Mouse (Mus musculus) urinary bladder, adult 18-20 months (tissue): ENCODE measurements around the gene Eva1b.

Experiments
- DNase-seq, 2 experiments: peaks; one replicate each; pipeline ENCODE4 v3.0.0; 2022; ENCODE audit warnings: low spot score in 2 of 2, mixed read lengths in 2 of 2

Eva1b gene

DNA sequence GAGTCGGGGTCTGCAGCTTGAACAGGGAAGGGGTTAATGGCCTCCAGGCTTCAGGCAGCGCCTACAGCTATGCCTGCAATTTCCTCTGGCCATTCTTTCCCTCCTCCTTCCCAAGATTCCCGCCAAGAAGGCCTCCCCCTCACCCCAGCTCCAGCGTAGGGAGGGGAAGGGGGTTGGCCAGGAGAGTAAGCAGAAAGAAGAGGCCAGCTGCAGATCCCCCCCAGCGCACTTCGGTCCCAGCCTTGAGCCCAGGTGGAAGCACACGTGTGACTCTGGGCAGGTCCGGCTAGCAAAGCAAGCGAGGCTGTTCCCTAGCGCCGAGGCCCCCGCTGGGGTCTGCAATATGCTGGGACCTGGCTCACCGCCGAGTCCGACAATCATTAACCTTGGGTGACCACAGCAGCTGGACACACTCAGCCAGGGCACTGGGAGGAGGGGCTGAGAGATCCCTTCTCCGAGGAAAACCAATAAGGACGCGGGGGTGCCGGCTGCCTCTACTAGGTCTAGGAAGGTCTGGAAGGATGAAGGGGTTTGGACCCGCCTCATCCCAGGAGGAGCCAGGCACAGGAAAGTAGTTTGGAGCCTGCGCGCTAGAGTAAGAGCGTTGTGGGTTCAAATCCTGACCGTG, at the start of gene Eva1b:
TSS of gene Eva1b (plus strand) at position 212 of the 628 bp plus-strand sequence.
- peak in 1 of 2 experiments; percentile 48 for DNase-seq

DNA sequence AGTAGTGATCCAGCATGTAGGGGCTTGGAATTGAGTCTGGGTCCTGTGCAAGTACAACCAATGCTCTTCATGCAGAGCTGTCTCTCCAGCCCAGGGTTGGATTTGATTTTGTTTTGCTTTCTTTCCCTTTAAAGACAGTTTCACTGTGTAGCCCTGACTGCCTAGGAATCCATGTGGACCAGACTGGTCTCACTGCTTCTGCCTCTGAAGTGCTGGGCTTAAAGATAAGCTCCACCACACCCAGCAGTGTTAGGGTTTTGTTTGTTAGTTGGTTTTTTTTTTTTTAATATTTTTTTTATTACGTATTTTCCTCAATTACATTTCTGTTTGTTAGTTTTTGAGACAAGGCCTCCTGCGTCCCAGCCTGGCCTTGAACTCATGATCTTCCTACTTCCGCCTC, 48.2 kb upstream of the Eva1b start:
- DNase-seq: no peak

DNA sequence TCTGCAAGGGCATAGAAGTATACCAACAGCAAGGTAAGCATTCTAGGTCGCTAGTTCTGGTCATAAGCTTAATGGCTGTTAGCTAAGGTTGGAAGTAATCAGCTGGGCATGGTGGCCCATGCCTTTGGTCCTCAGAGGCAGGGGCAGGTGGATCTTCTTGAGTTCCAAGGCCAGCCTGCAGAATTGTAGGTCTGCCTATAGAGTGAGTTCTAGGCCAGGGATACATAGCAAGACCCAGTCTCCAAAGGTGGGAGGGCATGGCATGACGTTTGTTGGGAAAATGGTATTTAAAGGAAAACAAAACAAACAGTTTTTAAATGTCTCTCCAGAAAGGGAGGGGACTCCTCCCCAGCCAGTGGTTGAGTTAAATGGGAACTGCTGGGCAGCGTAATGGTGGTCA, 46.8 kb upstream of the Eva1b start:
- DNase-seq: no peak

DNA sequence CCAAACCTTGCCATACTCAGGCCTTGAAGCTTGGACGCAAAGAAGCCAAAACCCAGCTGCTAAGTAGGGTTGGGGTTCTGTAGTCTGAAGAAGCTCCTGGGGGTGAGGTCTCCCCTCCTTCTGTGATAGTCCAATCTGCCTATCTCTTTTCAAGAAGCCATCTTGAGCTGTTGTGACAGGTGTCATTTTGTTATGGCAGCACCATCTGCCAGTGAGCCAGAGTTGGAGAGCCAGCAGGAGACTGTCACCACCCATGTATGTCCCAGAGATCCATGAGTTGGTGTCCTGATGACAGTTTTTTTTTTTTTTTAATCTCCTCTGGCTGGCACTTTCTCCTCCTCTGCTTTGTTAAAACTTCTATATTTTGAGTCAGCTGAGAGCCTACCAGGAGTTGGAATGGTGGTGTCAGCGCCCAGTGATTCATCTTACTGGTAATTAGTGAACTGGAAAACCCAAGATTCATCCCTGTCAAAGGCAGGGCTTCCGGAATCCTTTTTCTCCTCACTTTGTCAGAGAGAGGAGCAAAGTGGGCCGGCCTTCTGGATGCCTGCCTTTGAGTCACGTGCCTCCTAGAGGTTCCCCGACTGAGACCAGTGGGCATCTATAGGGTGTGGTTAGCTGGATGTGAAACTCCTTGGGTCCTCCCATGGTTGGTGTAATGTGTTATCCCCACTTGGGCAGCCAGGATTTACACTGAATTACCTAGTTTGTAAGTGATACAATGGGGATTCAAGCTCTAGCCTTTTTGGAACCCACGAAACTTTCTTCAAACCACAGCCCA, 45.3 kb upstream of the Eva1b start:
- no peak for DNase-seq

DNA sequence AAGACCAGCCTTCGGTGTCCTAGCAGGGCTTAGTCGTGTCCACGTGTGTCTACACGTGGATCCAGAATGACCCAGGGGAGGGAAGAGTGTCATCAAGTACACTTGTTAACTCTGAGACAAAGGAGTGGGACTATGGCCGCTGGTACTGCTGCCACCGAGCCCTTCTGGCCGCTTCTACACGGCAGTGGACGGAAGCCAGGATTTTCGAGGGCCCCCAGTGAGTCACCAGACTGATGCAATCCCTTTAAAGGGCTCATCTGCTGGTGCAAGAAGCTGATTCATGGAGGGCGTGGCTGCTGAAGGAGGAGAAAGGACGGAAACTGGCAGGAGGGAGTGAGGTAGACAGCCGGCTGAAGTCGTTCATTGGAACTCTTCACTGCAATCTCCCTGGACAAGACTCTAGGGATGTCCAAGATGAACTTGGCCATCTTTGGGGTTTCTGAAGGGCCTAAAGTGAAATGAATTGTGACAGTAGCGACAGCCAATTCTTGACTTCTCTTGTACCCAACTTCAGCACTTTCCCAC, 44.4 kb upstream of the Eva1b start:
- DNase-seq: peak; percentile 79 to 94

DNA sequence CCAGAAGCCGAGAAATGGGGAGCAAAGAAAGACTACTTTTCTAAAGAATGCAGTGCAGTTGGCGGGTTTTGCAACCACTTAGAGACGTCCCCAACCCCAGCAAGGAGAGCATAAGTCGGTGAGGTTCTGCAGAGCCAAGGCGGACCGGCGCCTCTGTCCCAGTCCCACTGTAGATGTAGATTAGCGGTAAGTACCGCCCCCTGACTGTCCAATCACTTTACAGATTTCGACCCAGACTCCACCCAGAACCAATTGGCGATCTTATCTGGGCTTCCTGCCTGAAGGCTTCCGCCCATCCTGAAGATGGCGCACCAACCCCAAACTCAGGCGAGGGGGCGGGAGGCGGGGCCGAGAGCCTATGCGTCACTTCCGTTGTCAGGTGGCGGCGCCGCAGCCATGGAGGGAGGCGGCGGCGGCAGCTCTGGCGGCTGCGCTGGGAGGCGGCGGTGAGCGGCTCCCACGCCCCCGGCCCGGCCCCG, 43.9 kb upstream of the Eva1b start, which contains the start of gene Stk40:
TSS of gene Stk40 (plus strand) at position 368 of the 479 bp plus-strand sequence.
- peak; percentile 90 to 95 for DNase-seq

DNA sequence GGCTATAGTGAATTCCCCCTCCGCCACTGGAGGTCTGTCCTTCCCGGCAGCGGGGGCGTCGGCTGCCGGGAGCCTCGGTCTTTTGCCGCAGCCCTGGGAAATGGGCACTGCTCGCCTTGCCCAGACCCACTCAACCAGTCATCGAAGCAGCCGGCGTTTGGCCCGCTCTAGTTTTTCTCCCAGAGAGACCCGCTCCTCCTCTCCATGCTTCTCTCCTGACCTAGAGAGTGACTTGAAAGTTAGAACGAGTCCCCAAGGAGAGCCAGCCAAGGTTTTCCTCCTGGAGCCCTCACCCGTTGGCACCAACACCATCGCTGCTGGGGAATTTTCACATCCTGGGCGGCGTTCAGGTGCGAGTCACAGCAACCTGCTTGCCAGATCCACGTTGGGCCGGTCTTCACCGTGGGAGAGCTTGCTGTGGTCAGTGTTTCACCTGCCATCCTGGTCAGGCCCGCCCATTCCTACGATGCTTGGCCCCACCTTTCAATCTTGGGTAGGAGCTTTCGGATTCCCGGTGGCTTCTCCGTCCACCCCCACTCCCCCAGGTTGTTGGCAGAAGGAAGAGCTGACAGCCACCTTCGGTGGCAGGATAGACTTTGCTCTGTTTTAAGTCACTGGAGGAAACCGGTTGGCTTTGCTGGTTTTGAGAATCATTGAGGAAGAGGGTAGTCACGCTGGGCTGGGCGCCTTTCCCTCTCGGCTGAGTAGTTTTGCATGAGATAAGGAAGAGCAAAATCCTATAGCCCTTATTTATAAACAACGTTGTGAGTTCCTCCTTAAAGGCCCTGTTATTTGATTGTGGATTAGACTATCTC, 43.1 kb upstream of the Eva1b start:
- DNase-seq: peak in 1 of 2 experiments; percentile 43

DNA sequence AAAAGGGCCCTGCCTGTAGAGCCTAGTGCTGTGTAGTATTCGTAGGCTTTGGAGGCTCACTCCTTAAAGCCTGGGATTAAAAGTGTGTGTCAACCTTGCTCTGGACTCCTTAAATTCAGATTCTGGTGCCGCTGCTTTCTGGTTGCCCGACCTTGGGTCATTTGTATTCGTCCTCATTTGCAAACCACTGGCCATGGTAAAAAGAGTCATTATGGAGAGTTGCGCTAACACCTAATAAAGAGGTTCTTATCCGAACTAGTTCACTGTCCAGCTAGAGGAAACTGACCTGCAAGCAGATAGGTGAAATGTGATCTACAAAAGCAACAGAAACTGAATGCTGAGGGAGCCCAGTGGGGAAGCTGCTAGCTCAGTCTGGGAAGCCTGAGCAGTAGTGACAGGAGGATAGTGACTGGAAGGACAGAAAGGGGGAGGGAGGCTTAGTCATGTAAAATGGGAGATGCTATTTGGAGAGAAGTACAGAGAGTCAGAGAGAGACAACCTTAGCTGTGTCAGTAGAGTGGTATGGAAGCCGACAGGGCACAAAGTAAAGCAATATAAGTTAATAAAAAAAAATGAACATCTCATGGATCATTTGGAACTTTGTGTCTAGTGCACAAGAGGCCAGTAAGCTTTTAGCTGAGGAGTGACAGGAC, 42.3 kb upstream of the Eva1b start:
- no peak for DNase-seq

DNA sequence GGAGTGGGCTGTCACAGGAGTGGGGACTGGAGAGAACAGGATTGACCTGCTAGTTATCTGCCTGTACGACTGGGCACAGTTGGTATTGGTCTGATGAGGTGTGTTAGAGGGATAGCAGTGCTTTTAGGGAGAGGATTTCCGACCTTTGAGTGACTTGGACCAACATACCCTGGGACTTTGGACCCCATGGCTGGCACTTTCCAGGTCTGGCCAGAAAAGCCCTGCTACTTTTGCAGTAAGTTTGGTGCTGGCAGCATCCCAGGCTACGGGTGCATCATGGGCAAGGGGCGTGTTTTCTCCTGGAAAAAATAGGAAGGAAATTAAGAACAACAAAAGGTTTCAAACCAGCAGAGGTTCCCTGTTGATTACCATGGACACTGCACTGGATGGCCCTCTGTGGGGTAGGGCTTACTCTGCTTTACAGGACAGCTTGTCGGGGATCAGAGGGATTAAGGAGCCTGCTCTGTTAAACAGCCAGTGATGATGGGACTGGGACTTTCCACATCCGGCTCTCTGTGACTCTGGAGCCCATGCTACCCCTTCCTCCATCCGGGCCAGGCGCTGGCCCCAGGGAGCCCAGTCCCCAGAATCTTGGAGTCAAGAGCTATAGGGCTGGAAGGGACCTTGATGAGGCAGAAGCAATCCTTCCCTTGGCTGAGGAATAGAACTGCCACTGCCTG, 39.3 kb upstream of the Eva1b start:
- no peak for DNase-seq

DNA sequence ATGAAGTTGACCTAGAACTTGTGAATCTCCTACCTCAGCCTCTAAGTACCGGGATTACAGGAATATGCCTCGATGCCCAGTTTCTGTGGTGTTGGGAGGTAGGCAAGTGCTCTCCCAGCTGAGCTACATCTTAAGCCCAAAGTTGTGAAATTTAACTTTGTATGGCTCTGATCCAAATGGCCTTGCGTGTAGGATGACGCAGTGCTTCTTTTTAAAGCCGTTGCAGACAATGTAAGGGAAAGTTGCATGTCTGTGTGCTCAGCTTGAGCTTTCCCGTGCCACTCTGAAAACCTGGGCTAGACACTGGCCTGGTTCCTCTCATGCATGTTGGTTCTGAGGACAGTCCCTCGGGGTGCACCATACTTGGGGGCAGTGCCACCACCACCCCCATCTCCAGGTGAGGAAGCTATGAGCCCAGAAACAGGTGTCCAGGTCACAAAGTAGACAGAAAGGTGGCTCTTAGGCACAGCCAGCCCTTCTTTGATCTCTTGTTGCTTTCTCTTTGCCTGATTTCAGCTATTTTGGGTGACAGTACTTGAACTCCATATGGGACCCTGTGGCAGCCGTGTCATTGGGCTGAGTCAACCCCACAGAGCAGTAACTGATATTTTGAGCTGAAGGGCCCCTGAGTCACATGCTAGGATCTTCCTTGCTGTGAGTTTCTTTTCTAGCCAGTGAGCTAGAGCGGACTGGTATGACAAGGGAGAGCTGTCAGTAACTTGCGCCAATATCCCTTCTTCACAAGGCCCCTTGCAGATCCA, 37.8 kb upstream of the Eva1b start:
- no peak for DNase-seq

DNA sequence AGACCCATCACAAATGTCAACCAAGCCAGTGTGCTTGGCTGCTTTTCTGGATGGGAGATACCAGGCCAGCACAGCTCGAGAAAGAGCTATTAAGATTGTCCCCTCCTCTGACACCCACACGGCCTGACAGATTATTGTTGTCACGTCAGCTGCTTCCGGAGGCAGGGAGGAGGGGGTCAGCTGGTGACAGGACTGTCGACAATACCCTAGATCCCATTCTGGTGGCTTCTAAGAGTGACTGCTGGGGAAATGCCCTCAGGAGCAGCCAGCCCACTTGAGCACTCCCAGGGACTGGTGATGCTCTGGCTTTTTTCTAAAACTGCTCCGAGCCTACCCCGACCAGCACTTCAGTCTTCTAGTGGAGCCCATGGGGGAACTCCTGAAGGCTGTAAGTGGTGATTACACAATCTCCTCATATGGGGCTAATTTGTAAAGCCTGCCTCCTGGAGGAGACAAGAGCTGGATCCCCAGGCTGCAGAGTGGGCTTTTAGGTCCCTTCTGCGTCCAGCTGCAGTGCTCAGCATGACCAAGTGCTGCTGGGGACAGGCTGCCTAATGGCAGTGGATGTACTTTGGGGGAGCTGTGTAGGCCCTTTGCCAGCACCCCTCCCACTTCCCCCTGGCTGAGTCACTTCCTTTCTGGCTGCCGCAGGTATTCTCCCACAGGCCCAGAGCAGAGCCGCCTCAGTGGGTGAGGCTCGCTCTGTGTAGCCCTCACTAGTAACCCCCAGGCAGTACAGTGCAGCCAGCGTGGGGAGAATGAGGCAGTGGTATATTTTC, 37.0 kb upstream of the Eva1b start:
- DNase-seq: peak; percentile 80 to 88

DNA sequence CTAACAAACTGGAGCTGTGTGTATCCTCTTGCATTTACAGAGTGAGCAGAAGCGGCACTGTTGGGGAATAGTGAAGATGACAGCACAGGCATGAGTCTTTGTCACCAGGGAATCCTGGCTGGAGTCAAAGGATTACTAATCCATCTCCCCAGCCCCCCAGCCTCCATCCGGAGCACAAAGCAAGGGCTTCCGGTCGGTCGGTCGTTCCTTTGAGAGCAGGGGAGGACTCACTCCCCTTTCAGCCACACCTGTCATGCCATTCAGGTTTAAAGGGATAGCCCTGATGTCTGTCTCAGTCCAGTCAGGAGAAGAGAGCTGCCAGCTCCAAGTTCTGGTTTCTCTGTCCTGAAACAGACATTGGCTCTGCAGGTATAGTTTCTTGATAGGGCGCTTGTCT, 36.4 kb upstream of the Eva1b start:
- DNase-seq: no peak

DNA sequence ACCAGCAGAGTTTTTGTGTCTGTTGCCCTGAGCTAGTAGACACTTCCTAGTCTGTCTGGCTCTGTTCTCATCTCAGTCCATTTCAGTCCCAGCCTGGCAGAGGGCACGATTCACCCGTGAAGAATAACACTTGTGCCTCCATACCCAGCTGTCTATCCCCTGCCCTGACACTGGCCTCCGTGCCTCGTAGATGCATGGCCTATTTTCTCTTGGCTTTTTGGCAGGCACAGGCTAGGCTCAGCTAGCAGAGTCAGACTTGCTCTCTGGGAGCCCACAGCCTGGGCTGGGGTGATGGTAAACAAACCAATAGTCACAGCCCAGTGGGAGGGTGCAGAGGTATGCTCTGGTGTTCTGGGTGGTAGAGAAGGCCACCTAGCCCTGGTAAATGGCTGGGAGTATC, 34.3 kb upstream of the Eva1b start:
- no peak for DNase-seq

DNA sequence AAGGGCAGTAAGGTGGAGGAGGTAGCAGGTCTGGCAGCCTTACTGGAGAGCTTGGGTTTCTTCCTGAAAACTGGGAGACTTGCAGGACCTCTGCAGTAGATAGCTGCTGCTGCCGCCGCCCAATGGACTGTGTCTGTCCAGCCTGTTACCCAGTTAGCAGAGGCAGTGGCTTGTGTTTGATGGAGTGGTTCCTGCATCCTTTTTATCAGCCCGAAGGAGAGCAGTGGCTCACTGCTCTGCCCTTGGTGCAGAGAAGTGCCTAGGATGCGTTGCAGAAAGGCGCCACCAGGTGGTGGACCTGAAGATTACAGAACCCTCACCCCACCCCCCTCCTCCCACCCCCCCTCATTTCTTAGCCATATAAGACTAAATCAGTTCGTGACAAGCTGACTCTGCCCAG, 33.6 kb upstream of the Eva1b start:
- DNase-seq: no peak

DNA sequence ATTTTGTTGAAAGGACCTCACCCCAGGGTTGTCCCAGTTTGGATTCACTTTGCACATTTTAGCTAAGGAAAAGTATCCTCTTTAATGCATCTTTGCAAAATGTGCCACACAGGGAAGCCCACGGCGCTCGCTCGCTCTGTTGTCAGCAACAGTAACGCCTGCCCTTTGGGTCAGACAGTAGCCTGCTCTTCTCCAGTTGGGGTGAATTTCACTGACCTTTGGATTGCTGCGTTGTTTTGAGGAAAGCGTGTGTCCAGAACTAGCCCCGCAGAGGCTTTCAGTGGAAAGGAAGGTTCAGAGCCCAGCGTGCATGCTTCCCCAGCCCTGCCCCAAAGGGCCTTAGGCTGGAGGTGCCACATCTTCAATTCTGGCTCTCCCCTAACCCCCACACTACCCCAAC, 32.1 kb upstream of the Eva1b start:
- DNase-seq: no peak

DNA sequence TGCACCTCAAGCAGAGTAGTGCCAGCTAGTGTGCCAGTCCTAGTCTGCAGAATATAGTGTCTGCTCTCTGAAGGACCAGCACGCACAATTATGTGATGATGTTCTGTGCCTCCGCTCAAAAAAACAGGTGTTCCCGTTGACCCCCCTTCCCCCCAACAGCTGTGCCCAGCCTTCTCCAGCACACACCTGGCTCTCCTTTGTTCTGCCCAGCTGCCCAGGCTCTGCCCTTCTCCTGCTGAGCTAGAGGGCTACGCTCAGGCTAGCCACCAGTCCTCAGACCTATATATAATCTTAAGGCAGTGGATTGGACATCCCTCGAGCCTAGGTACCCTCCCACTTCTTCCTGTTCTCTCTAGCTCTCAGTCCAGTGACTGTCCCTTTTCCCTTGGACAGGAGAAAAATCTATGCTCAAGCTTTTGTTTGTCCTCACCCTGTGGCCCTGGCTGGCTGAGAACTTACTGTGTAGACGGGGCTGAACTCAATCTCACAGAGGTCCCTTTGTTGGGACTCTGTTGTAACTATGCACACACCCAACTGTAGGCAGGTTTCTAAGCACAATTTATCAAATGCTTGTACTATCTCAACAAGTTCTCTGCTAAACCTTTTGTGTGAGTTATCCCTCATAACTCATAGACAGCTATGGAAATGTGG, 31.5 kb upstream of the Eva1b start:
- DNase-seq: no peak

DNA sequence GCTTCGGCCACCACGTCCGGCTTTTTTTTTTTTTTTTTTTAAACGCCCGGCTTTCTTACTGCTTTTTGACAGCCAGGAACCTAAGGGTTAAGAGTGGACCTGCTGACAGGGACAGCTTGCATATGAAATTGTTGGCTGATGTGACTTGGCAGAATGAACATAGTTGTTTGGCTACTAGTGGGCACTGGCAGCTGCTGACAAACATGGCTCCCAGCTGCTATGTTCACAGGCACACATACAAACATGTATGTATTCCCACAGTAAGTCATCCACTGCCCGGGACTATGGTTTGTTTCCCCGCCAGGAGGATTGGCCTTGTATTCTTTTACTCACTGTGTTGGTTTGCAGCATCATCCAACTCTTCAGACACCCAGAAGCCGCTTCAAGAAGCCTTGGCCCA, 30.4 kb upstream of the Eva1b start:
- no peak for DNase-seq

DNA sequence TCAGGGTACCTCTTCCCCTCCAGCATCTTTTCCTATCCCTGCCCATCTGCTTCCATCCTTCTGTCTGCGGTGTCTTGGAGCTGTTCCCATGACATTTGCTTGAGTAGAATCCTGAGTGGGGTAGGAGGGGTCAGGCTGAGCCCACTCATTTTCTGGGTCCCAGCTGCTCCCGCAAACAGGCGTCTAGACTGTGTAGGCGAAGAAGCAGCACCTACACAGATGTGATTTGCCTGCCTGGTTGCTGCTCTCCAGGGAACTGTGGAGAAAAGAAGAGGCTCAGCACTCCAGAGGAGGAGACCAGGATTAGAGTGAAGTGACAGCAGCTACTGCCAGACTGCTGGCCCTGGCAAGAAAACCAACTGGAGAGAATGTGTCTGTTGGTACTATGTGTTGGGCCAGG, 28.9 kb upstream of the Eva1b start:
- no peak for DNase-seq

DNA sequence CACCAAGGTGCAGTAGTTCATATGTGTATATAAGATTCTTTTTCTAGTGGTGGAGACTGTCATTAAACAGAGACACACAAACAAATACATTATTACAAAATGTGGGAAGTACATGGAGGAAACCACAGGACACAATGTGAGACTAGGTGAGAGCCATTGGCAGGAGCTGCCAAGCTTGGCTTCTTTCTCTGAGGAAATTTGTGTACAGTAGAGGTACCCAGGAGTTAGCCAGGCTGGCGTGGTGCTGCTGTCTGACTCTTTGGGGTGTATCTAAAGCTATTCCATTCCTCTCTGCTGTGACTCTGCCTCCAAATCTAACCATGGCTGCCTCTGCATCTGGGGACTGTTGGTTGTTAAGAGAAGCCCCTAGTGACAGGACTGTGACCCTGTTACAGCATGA, 28.5 kb upstream of the Eva1b start:
- DNase-seq: no peak
